Mouse (Mus musculus) forebrain, embryonic 12.5 days (tissue): Measurements from ENCODE around the gene Camta1. TPM values are rescaled to one million over a fixed set of nuclear protein-coding genes. Genes with fewer than 3 reads are reported as not detected.

ENCODE experiments used
- ATAC-seq: fragments of 200-750 bp; cut with Nextera tagmentation; 2 replicates; pipeline ENCODE4 v1.8.0; 2017; ENCODE audit warnings: moderate TSS enrichment; ENCODE audit not compliant: low FRiP score
- H3K27ac ChIP-seq: fragments of 300-500 bp; sonication (generic); 2 replicates; pipeline ENCODE4 v1.5.1; 2016; ENCODE audit warnings: mild to moderate bottlenecking
- H3K27me3 ChIP-seq: fragments of 300-500 bp; sonication (generic); 2 replicates; pipeline ENCODE4 v1.6.1; 2016; ENCODE audit warnings: mild to moderate bottlenecking
- H3K36me3 ChIP-seq: fragments of 300-500 bp; sonication (generic); replicated peaks from 2 replicates; pipeline ENCODE4 v1.6.1; 2016; ENCODE audit warnings: mild to moderate bottlenecking
- H3K4me1 ChIP-seq: fragments of 300-500 bp; sonication (generic); 2 replicates; pipeline ENCODE4 v1.6.1; 2016
- H3K4me2 ChIP-seq: fragments of 300-500 bp; sonication (generic); 2 replicates; pipeline ENCODE4 v1.6.1; 2016; ENCODE audit warnings: mild to moderate bottlenecking, moderate library complexity
- H3K4me3 ChIP-seq: fragments of 300-500 bp; sonication (generic); replicated peaks from 2 replicates; pipeline ENCODE4 v1.5.1; 2016; ENCODE audit warnings: mild to moderate bottlenecking
- H3K9ac ChIP-seq: fragments of 300-500 bp; sonication (generic); 2 replicates; pipeline ENCODE4 v1.6.1; 2016; ENCODE audit warnings: mild to moderate bottlenecking
- H3K9me3 ChIP-seq: fragments of 300-500 bp; sonication (generic); 2 replicates; pipeline ENCODE4 v1.6.1; 2016
- WGBS: fragments of 180-500 bp; shearing (Covaris S2); methylation state at CpG from one replicate; pipeline ENCODE4 v1.1.7; 2016; 5-methylcytosine and 5-hydroxymethylcytosine counted together
- polyA plus RNA-seq: library from polyadenylated mRNA; unstranded; fragments of >200 nt; fragmentation: Nextera tagmentation; extraction: Ambion mirVana; gene quantifications from 2 replicates; pipeline ENCODE4 v1.2.1, GENCODE M21; 2016

Gene Camta1
- polyA plus RNA-seq = 148 and 164 TPM in 2 replicates

DNA sequence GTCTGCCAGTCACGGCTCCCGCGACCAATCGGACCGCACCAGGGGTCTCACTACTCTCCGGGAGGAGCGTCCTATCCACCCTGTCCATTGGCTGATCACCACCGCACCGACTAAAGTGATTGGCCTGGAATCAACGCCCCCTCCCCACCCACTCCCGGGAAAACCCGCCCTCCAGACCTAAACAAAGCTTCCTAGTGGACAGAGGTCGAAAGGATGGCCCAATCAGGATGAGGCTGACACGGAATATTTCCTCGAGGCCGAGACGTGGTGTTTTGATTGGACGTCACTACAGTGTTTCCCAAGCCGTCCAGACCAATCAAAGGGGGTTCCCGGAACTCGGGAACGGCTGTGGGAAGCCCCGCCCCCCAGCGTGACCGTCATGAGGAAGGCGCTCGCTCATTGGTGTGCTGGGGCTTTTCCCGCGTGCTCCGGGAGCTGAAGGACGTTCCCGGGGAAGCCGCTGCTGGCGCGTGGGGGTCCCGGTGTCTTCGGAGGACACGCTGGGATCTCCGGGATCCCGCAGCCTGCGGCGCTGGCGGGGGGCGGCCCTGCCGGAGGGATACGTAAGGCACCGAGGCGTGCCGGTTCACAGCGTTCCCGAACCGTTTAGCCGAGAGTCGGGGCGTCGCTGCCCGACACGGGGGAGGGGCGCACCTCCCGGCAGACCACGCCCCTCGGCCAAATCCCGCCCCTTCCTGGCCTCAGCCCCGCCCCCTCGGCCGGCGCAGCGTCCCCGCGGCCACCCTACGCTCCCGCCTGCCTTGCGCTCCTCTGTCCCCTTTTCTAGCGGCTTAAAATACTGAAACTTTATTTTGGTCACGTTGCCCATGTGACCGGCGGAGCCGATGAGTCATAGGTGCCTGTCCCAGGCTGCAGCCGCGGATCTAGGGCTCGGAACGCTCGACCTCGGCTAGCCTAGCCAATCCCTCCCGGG lies at the start of gene Camta1:
TSS of gene Camta1 (minus strand) at position 71 of the 934 bp plus-strand sequence.
- H3K9ac ChIP-seq = peak within 1 kb of the TSS; percentile 82
- peak within 1 kb of the TSS; percentile 94 for H3K4me2 ChIP-seq
- H3K4me1 ChIP-seq = peaks cover 17% of the 10 kb centered on the region
- peak within 1 kb of the TSS; percentile 91 for H3K27ac ChIP-seq
- no peaks in the 10 kb centered on the region for H3K36me3 ChIP-seq
- peak within 1 kb of the TSS; percentile 93 for H3K4me3 ChIP-seq
- H3K9me3 ChIP-seq = no peaks in the 10 kb centered on the region
- peak; percentile 97 for ATAC-seq
- H3K27me3 ChIP-seq = peaks cover 14% of the 10 kb centered on the region; the same call in 1 of the 2 replicates
- under 1% methylated on average over 79 of the region's 85 CpGs for WGBS

- no peak overlapping the region for H3K4me3 ChIP-seq
- 0 out of 2 replicates have a peak, but pooled peaks cover 18% of the 10 kb centered on the region for H3K27me3 ChIP-seq
- H3K9ac ChIP-seq = no peak overlapping the region
- H3K9me3 ChIP-seq = no peaks in the 10 kb centered on the region
- H3K36me3 ChIP-seq = no peaks in the 10 kb centered on the region
- no peak for ATAC-seq
- peaks cover 20% of the 10 kb centered on the region for H3K4me1 ChIP-seq
- no peak overlapping the region for H3K4me2 ChIP-seq
- 84% methylated on average over 8 of the region's 8 CpGs for WGBS
- no peak overlapping the region for H3K27ac ChIP-seq
Observed at GRCm38 (mm10) chr4:151908809-151909208, 47.1 kb upstream of the Camta1 start.

DNA sequence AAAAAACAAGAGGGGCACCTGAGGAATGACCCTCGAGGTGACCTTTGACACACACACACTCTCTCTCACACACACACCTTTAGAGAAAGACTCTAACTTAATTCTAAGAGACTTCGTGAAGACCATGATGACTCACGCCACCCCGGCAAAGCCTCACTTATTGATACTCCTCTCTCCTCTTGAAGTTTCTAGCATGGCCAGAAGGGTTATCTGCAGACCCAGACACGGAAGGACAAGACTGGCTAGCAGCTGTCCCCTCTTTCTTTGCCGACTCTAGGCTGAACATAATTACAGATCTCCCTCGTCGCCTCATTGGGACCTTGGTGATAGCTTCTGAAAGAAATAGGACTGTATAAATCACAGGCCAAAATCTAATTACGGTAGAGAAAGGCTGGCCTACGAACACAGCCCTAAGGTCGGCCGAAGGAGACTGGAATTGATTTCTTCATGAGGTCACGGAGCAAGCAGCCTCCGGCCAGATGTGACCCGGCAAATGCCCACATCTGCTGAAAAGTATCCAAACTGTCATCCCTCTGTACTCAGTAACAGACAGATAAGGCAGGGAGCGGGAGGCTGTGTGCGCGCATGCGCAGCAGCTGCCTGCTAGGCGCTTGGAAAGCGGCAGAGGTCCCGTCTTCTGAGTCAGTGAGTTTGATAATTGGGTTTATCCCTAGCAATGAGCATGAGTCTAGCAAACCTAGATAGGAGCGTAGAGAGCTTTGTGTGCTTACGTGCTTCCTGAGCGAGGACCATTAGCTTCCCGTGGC lies 46.1 kb upstream of the Camta1 start:
- no peak overlapping the region for H3K4me3 ChIP-seq
- no peaks in the 10 kb centered on the region for H3K9me3 ChIP-seq
- H3K4me2 ChIP-seq = no peak overlapping the region
- ATAC-seq = no peak
- no peaks in the 10 kb centered on the region for H3K36me3 ChIP-seq
- no peak overlapping the region for H3K27ac ChIP-seq
- H3K9ac ChIP-seq = no peak overlapping the region
- 0 out of 2 replicates have a peak, but pooled peaks cover 19% of the 10 kb centered on the region for H3K27me3 ChIP-seq
- WGBS = 79% methylated on average over 26 of the region's 26 CpGs
- H3K4me1 ChIP-seq = peaks cover 20% of the 10 kb centered on the region

- H3K27me3 ChIP-seq = 0 out of 2 replicates have a peak, but pooled peaks cover 26% of the 10 kb centered on the region
- no peaks in the 10 kb centered on the region for H3K9me3 ChIP-seq
- H3K27ac ChIP-seq = no peak overlapping the region
- no peak overlapping the region for H3K4me3 ChIP-seq
- no peak overlapping the region for H3K4me2 ChIP-seq
- WGBS = 78% methylated on average over 4 of the region's 4 CpGs
- peaks cover 20% of the 10 kb centered on the region for H3K4me1 ChIP-seq
- H3K9ac ChIP-seq = no peak overlapping the region
- H3K36me3 ChIP-seq = no peaks in the 10 kb centered on the region
- no peak for ATAC-seq
Observed at GRCm38 (mm10) chr4:151905621-151906020, 43.9 kb upstream of the Camta1 start.

GRCm38 (mm10) chr4:151904098-151904497 lies 42.4 kb upstream of the Camta1 start:
- WGBS = 59% methylated on average over 11 of the region's 11 CpGs
- 0 out of 2 replicates have a peak, but pooled peaks cover 26% of the 10 kb centered on the region for H3K27me3 ChIP-seq
- peaks cover 20% of the 10 kb centered on the region for H3K4me1 ChIP-seq
- no peak overlapping the region for H3K27ac ChIP-seq
- H3K36me3 ChIP-seq = no peaks in the 10 kb centered on the region
- no peak overlapping the region for H3K4me3 ChIP-seq
- no peaks in the 10 kb centered on the region for H3K9me3 ChIP-seq
- no peak overlapping the region for H3K9ac ChIP-seq
- no peak overlapping the region for H3K4me2 ChIP-seq
- no peak for ATAC-seq

DNA sequence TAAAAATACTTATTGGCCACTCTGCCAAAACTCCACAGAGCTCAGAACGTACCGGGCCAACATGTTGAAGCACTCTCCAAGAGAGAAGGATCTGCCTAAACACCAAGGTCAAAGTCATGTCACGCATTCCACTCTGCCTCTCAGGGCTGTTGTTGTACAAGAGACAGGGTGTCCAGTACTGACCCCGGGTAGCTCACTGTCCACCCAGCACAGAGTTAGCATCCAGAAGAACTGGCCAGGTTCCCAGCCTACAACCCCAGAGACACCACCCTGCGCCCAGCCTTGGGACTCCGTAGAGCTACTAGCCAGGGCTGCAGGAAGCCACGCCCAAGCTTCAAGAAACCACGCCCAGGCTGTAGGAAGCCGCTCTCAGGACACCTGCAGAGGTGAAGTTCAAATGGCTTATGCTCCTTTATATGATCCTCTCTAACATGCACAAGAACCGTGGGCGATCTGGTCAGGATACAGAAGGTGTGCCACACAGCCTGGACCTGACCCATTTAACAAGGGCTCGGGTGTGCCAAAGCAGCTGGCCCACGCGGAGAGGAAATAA lies 41.1 kb upstream of the Camta1 start:
- H3K9ac ChIP-seq = no peak overlapping the region
- WGBS = 65% methylated on average over 14 of the region's 14 CpGs
- no peaks in the 10 kb centered on the region for H3K9me3 ChIP-seq
- no peak overlapping the region for H3K27ac ChIP-seq
- no peak overlapping the region for H3K4me3 ChIP-seq
- H3K27me3 ChIP-seq = 0 out of 2 replicates have a peak, but pooled peaks cover 23% of the 10 kb centered on the region
- peaks cover 17% of the 10 kb centered on the region for H3K4me1 ChIP-seq
- no peak overlapping the region for H3K4me2 ChIP-seq
- no peaks in the 10 kb centered on the region for H3K36me3 ChIP-seq
- no peak for ATAC-seq

DNA sequence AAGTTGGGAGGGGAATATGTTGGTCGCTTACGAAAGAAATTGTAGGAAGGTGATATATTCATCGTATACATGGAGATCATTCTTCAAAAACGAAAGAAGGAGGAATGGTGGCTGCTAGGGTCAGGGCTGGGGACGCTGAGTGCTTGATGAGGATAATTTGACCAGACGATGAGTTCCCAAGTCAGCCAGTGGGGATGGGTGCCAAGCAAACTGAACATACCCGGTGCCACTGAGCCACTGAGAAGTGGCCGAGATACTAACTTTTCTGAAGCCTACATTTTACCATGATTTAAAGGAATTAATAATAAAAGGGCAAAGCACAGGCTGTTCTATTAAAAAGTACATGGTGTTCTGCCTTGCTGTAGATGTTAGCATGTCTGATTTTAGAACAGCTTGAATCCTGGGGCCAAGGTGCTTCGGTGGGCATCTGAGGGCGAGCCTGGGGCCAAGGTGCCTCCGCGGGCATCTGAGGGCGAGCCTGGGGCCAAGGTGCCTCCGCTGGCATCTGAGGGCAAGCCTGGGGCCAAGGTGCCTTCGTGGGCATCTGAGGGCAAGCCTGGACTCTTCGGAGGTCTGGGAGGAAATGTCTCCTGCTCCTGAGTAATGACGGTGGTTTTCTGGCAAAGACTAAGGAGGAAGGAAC lies 40.5 kb upstream of the Camta1 start:
- no peaks in the 10 kb centered on the region for H3K9me3 ChIP-seq
- WGBS = 83% methylated on average over 17 of the region's 17 CpGs
- H3K4me1 ChIP-seq = peaks cover 14% of the 10 kb centered on the region
- no peak for ATAC-seq
- H3K9ac ChIP-seq = no peak overlapping the region
- no peak overlapping the region for H3K4me3 ChIP-seq
- no peak overlapping the region for H3K4me2 ChIP-seq
- no peaks in the 10 kb centered on the region for H3K36me3 ChIP-seq
- H3K27me3 ChIP-seq = 0 out of 2 replicates have a peak, but pooled peaks cover 17% of the 10 kb centered on the region
- H3K27ac ChIP-seq = no peak overlapping the region

- no peak overlapping the region for H3K4me3 ChIP-seq
- ATAC-seq = no peak
- 67% methylated on average over 11 of the region's 11 CpGs for WGBS
Observed at GRCm38 (mm10) chr4:151901422-151901821, 39.7 kb upstream of the Camta1 start.

GRCm38 (mm10) chr4:151900735-151901134 lies 39.1 kb upstream of the Camta1 start:
- WGBS = 79% methylated on average over 6 of the region's 6 CpGs
- no peak for ATAC-seq
- H3K27me3 ChIP-seq = 0 out of 2 replicates have a peak, but pooled peaks cover 17% of the 10 kb centered on the region

More at GRCm38 (mm10) chr4:151901422-151901821, 39.7 kb upstream of the Camta1 start:
- H3K27ac ChIP-seq = no peak overlapping the region
- H3K9me3 ChIP-seq = no peaks in the 10 kb centered on the region
- H3K27me3 ChIP-seq = 0 out of 2 replicates have a peak, but pooled peaks cover 17% of the 10 kb centered on the region
- no peak overlapping the region for H3K9ac ChIP-seq
- peaks cover 7% of the 10 kb centered on the region for H3K4me1 ChIP-seq
- no peak overlapping the region for H3K4me2 ChIP-seq
- H3K36me3 ChIP-seq = no peaks in the 10 kb centered on the region

GRCm38 (mm10) chr4:151899707-151900384 lies 38.2 kb upstream of the Camta1 start:
- WGBS = 69% methylated on average over 11 of the region's 11 CpGs
- ATAC-seq = no peak
- no peak overlapping the region for H3K4me3 ChIP-seq
- H3K9me3 ChIP-seq = no peaks in the 10 kb centered on the region
- H3K4me2 ChIP-seq = no peak overlapping the region
- H3K9ac ChIP-seq = no peak overlapping the region
- H3K27me3 ChIP-seq = 0 out of 2 replicates have a peak, but pooled peaks cover 11% of the 10 kb centered on the region
- no peaks in the 10 kb centered on the region for H3K4me1 ChIP-seq
- H3K36me3 ChIP-seq = no peaks in the 10 kb centered on the region
- no peak overlapping the region for H3K27ac ChIP-seq

More at GRCm38 (mm10) chr4:151900735-151901134, 39.1 kb upstream of the Camta1 start:
- Histone ChIP-seq H3K9me3 (no peaks in the 10 kb centered on the region), H3K4me2 (no peak overlapping the region), H3K27ac (no peak overlapping the region), H3K4me1 (peaks cover under 1% of the 10 kb centered on the region; the same call in 1 of the 2 replicates), H3K4me3 (no peak overlapping the region), H3K9ac (no peak overlapping the region), H3K36me3 (no peaks in the 10 kb centered on the region)

- Histone ChIP-seq H3K9ac (no peak overlapping the region), H3K36me3 (no peaks in the 10 kb centered on the region), H3K27me3 (0 out of 2 replicates have a peak, but pooled peaks cover 8% of the 10 kb centered on the region), H3K27ac (no peak overlapping the region), H3K4me3 (no peak overlapping the region), H3K9me3 (no peaks in the 10 kb centered on the region), H3K4me1 (no peaks in the 10 kb centered on the region), H3K4me2 (no peak overlapping the region)
- 55% methylated on average over 13 of the region's 13 CpGs for WGBS
- no peak for ATAC-seq
Observed at GRCm38 (mm10) chr4:151898600-151899245, 37.0 kb upstream of the Camta1 start.
